Mouse (Mus musculus) B cell, adult 62 days (primary cell): ENCODE results near the gene Fam84b. TPM values are rescaled to one million over a fixed set of nuclear protein-coding genes. Genes with fewer than 3 reads are reported as not detected.

Experiments
- total RNA-seq: library from RNA; stranded (reverse); gene quantifications from 4 replicates; pipeline ENCODE4 v1.2.4, GENCODE M21; 2023

Fam84b gene
- total RNA-seq, result 9.8 to 12.4 TPM (median 10.7 TPM) in 4 replicates

DNA sequence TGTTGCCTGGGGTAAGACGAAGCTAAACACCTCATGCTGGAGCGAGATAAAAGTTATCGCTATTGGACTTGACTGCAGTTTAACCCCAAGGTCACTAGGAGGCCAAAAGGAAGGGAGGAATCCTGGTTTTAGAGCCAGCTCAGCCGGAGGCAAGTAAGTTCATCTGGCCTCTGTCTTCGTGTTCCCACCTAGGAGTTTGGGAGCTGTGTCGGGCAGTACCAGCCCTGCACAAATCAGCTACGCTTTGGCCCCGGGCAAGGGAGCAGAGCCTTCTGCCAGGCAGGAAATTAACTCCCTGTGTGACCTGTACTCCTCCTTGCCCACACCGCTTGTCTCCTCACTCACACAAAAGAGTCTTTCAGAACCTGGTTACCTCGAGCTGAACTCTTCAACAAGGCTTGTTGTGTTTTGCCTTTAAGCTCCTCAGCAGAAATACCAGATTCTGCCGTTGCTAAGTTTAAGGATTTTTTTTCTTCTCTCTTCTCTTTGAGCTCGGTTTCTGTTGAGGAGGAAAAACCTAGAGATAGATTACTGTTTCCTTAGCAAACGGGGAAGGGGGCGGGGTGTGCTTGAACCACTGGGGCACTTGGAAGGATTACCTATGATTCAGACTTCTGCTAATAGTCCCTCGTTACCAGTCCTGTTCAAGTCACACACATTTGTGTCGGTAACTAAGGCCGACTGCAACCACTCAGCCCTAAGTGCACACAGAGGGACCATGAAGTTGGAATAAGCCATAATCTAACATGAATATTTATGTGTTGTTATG is at the start of gene Fam84b:
TSS of gene Fam84b (minus strand) at position 548 of the 769 bp plus-strand sequence.

Other genes starting within 250 kb of the Fam84b start
- gene A1bg, start 69.2 kb upstream of the Fam84b start, total RNA-seq, result not detected in 4 replicates